Mouse (Mus musculus) midbrain, embryonic 16.5 days (tissue): ENCODE data around the gene Plekha7. TPM values are rescaled to one million over a fixed set of nuclear protein-coding genes. Genes with fewer than 3 reads are reported as not detected.

Experiments
- ATAC-seq: fragments of 200-750 bp; cut with Nextera tagmentation; 2 replicates; pipeline ENCODE4 v1.8.0; 2017; ENCODE audit warnings: moderate TSS enrichment
- H3K27ac ChIP-seq: fragments of 300-500 bp; sonication (generic); 2 replicates; pipeline ENCODE4 v1.5.1; 2014; ENCODE audit warnings: mild to moderate bottlenecking, low read length, mixed read lengths
- H3K27me3 ChIP-seq: fragments of 300-500 bp; sonication (generic); 2 replicates; pipeline ENCODE4 v1.6.1; 2014; ENCODE audit warnings: low read depth, low read length, mixed read lengths; ENCODE audit not compliant: control insufficient read depth, insufficient read depth
- H3K36me3 ChIP-seq: fragments of 300-500 bp; sonication (generic); 2 replicates; pipeline ENCODE4 v1.6.1; 2014; ENCODE audit warnings: mild to moderate bottlenecking, low read length, moderate library complexity, mixed read lengths; ENCODE audit not compliant: control insufficient read depth, insufficient read depth
- H3K4me1 ChIP-seq: fragments of 300-500 bp; sonication (generic); 2 replicates; pipeline ENCODE4 v1.6.1; 2014; ENCODE audit warnings: mild to moderate bottlenecking, low read length, mixed read lengths; ENCODE audit not compliant: control insufficient read depth, insufficient read depth
- H3K4me2 ChIP-seq: fragments of 300-500 bp; sonication (generic); 2 replicates; pipeline ENCODE4 v1.6.1; 2014; ENCODE audit warnings: mild to moderate bottlenecking, low read length, mixed read lengths
- H3K4me3 ChIP-seq: fragments of 300-500 bp; sonication (generic); 2 replicates; pipeline ENCODE4 v1.5.1; 2014; ENCODE audit warnings: low read depth, mild to moderate bottlenecking, low read length, moderate library complexity, mixed read lengths
- H3K9ac ChIP-seq: fragments of 300-500 bp; sonication (generic); 2 replicates; pipeline ENCODE4 v1.6.1; 2014; ENCODE audit warnings: low read depth, low read length, mixed read lengths
- H3K9me3 ChIP-seq: fragments of 300-500 bp; sonication (generic); replicated peaks from 2 replicates; pipeline ENCODE4 v1.6.1; 2014; ENCODE audit warnings: mild to moderate bottlenecking, low read length, mixed read lengths; ENCODE audit not compliant: control insufficient read depth, poor library complexity, severe bottlenecking
- WGBS: fragments of 180-500 bp; shearing (Covaris S2); extraction: QIAGEN DNeasy Blood & Tissue Kit; methylation state at CpG from one replicate; pipeline ENCODE4 v1.1.7; 2014; 5-methylcytosine and 5-hydroxymethylcytosine counted together
- polyA plus RNA-seq: library from polyadenylated mRNA; unstranded; fragments of >200 nt; fragmentation: Nextera tagmentation; extraction: Ambion mirVana; gene quantifications from 2 replicates; pipeline ENCODE4 v1.2.1, GENCODE M21; 2015

Gene Plekha7
- polyA plus RNA-seq, 1 experiment from 2014 or later = 12.8 TPM

DNA sequence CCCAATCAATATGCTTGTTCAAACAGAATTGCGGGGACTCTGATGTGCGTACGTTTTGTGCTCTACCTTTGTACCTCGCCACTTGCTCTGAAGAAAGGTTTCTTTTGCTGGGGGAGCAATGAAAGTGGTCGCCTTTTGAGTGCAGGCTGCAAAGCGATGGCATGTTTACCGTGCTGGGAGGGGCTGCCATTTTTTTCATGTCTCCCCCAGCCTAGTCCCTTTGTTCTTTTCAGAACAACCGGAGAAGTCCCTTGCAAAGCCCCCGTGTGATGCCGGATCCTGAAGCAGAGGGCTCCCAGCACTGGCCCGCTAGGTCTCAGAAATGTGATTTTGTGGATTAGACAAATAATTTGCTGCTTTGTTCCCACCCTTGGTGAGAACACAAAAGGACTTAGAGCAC, 187.0 kb downstream of the Plekha7 start:
- ATAC-seq = 0 out of 2 replicates have a peak, but pooled peaks have one; percentile 29
- no peak overlapping the region for H3K4me3 ChIP-seq
- no peaks in the 10 kb centered on the region for H3K9me3 ChIP-seq
- no peak overlapping the region for H3K27ac ChIP-seq
- H3K4me1 ChIP-seq = peaks cover 14% of the 10 kb centered on the region
- no peaks in the 10 kb centered on the region for H3K36me3 ChIP-seq
- H3K9ac ChIP-seq = peak overlapping the region; percentile 10
- no peaks in the 10 kb centered on the region for H3K27me3 ChIP-seq
- 16% methylated on average over 11 of the region's 11 CpGs for WGBS
- no peak overlapping the region for H3K4me2 ChIP-seq

DNA sequence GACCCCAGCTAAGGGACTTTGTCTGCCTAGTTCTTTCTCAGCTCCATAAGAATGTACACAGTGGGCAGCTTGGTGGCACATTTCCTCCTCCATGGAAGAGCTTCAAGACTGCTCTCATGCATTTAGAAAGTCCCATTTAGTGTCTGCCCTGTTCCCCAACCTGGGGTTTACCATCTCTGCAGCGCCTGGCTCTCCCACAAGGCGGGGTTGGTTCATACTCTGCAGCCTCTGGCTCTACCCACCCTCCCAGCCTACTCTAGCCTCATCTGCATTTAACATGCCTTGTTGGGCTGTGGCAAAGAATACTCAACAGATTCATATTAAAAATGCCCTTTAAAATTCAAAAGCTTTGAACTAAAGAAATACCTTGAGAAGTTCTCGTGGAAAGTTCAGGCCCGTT, 187.4 kb downstream of the Plekha7 start:
- H3K9me3 ChIP-seq = no peaks in the 10 kb centered on the region
- no peak for ATAC-seq
- no peak overlapping the region for H3K27ac ChIP-seq
- H3K4me1 ChIP-seq = peaks cover 14% of the 10 kb centered on the region
- WGBS = 34% methylated on average over 4 of the region's 4 CpGs
- no peak overlapping the region for H3K4me3 ChIP-seq
- no peaks in the 10 kb centered on the region for H3K36me3 ChIP-seq
- H3K9ac ChIP-seq = no peak overlapping the region
- H3K4me2 ChIP-seq = no peak overlapping the region
- H3K27me3 ChIP-seq = no peaks in the 10 kb centered on the region

DNA sequence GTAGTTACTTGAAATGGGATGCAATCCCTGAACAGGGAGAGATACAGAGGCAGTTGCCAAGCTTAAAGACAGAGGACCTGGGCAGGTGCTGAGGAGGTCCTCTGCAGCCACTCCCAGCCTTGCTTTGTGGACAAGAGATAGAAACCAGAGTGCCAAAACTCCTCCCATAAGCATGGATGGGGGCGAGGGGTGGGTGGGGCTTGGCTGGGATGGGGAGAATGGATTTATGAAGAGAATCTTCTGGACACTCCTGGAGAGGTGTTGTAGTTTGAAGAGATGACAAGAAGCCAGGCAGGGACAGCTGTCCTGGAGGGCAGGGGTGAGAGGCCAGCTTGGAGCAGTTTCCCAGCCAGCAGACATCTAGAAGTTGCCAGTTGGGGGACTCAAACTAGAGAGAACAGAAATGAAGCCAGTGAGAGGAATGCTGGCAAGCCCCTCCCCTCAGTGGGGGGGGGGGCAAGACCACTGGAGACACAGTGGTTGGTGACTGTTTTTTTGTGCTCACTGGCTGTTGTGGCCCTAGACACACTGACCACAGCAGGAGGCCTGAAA, 188.8 kb downstream of the Plekha7 start:
- H3K4me1 ChIP-seq = peaks cover 14% of the 10 kb centered on the region
- no peak overlapping the region for H3K4me3 ChIP-seq
- 79% methylated on average over 1 of the region's 1 CpGs for WGBS
- no peaks in the 10 kb centered on the region for H3K27me3 ChIP-seq
- no peak for ATAC-seq
- no peak overlapping the region for H3K4me2 ChIP-seq
- no peak overlapping the region for H3K27ac ChIP-seq
- no peaks in the 10 kb centered on the region for H3K36me3 ChIP-seq
- H3K9ac ChIP-seq = no peak overlapping the region
- H3K9me3 ChIP-seq = no peaks in the 10 kb centered on the region

DNA sequence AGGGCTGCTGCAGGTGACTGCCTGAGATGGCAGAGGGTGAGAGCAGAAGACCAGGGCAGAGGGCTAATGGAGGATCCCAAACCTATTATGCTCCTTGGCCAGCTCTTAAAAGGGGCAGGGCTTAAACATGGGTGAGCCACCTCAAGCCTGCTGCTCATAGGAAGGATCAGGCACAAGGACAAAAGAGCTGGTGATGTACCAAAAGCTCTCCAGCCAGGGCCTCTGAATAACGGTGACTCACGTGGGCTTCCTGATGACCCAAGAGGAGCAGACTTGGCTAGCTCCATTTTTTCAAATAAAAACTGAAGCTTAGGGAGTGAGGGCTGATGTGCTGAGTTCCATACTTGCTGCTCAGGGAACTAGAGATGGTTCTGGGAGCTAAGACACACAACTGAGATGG, 192.2 kb downstream of the Plekha7 start:
- H3K27me3 ChIP-seq = no peaks in the 10 kb centered on the region
- H3K9ac ChIP-seq = no peak overlapping the region
- no peaks in the 10 kb centered on the region for H3K9me3 ChIP-seq
- H3K4me2 ChIP-seq = no peak overlapping the region
- WGBS = 63% methylated on average over 2 of the region's 2 CpGs
- H3K27ac ChIP-seq = no peak overlapping the region
- no peak for ATAC-seq
- no peak overlapping the region for H3K4me3 ChIP-seq
- H3K4me1 ChIP-seq = peaks cover under 1% of the 10 kb centered on the region; the same call in 1 of the 2 replicates
- H3K36me3 ChIP-seq = no peaks in the 10 kb centered on the region

DNA sequence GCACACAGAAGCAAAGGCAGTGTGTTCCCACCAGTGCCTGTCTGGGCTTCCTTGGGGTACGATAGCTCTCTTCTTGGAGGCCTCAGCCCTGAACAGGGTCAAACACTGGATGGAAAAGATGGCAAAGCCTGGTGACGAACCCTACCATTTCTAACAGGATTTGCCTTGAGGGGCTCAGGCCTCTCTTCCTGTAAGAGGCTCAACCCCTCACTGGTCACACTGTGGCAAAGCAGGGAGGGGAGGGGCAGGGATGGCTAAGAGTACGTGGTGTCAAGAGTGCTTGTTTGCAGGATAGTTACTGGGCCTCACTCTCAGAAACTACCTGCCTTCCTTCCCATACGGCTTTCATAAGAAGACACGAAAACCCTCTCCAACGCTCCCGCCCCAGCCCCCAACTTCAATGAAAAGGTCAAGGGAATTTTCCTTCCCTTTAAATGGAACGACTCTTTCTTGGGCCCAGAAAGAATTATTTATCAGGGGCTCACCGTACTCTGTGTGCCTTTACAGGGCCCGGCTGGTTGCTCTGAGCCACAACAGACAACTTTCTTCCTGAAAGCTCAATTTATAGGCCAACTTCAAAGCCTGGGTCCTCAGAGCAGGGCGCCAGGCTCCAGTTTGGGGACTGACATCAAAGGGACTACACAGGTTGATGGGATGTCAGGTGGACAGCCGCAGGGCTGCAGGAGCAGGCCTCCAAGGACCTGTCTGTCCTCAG, 192.8 kb downstream of the Plekha7 start:
- WGBS = 66% methylated on average over 12 of the region's 12 CpGs
- Histone ChIP-seq H3K9ac (no peak overlapping the region), H3K27me3 (no peaks in the 10 kb centered on the region), H3K27ac (no peak overlapping the region), H3K9me3 (no peaks in the 10 kb centered on the region), H3K4me2 (no peak overlapping the region), H3K4me3 (no peak overlapping the region), H3K4me1 (no peaks in the 10 kb centered on the region), H3K36me3 (no peaks in the 10 kb centered on the region)
- ATAC-seq = no peak

DNA sequence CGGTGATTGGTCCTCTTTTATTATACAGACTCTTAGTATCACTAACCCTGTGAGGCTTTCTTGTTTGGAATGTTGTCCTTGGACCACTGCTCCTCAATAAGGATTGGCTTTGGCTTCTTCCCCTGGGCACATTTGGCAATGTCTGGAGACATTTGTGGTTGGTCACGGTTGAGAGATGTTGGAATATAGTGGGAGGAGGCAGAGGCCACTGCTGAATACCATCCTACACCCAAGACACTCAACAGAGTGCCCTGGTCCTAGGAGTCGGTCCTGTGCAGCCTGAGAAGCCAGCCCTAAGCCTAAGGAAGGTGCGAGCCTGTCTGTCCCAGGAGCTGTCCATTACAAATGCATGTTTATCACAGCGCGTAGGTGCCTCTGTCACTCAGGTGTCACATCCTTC, 196.6 kb downstream of the Plekha7 start:
- Histone ChIP-seq H3K27me3 (no peaks in the 10 kb centered on the region), H3K4me2 (no peak overlapping the region), H3K27ac (no peak overlapping the region), H3K9me3 (no peaks in the 10 kb centered on the region), H3K4me3 (no peak overlapping the region), H3K36me3 (no peaks in the 10 kb centered on the region), H3K4me1 (no peaks in the 10 kb centered on the region), H3K9ac (no peak overlapping the region)
- ATAC-seq = no peak
- 83% methylated on average over 6 of the region's 6 CpGs for WGBS

DNA sequence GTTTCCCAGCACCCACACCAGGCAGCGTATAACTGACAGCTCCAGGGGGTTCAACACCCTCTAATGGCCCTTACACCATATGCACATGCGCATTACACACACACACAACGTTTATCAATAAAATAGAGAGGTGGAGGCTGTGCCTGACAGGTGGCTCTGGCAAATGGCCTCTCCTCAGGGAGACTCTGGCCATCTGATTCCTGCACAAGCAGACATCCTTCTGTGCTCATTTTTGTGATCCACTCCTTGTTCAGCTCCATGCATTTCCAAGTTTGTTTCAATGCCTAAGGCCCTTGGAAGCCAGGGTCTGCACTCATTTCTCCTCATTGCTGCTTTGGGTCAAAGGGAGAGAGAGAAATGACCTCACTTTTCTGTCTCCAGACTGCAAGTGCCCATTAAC, 197.5 kb downstream of the Plekha7 start:
- no peaks in the 10 kb centered on the region for H3K27me3 ChIP-seq
- H3K4me3 ChIP-seq = no peak overlapping the region
- no peaks in the 10 kb centered on the region for H3K9me3 ChIP-seq
- H3K4me2 ChIP-seq = no peak overlapping the region
- H3K27ac ChIP-seq = no peak overlapping the region
- WGBS = 80% methylated on average over 3 of the region's 3 CpGs
- no peak overlapping the region for H3K9ac ChIP-seq
- peaks cover 4% of the 10 kb centered on the region for H3K36me3 ChIP-seq
- no peaks in the 10 kb centered on the region for H3K4me1 ChIP-seq
- ATAC-seq = no peak

DNA sequence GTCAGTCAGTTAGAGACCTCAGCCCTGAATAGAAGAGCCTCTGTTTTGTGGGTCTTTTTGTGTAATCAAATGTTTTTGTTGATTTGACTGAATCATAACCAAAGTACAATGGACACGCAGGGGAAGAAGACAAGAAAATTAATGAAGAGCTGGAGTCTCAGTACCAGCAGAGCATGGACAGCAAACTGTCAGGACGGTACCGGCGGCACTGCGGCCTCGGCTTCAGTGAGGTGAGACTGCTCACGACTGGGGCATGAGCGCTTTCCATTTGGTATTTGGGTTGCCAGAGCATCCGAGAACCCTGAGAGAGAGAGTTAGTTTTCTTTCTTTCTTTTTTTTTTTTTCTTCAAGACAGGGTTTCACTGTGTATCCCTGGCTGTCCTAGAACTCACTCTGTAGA, 205.1 kb downstream of the Plekha7 start:
- no peak overlapping the region for H3K4me2 ChIP-seq
- H3K27me3 ChIP-seq = no peaks in the 10 kb centered on the region
- H3K4me1 ChIP-seq = peaks cover 5% of the 10 kb centered on the region; the same call in 1 of the 2 replicates
- no peak overlapping the region for H3K27ac ChIP-seq
- peaks cover 28% of the 10 kb centered on the region for H3K36me3 ChIP-seq
- no peak for ATAC-seq
- no peak overlapping the region for H3K9ac ChIP-seq
- H3K9me3 ChIP-seq = no peaks in the 10 kb centered on the region
- H3K4me3 ChIP-seq = no peak overlapping the region
- 98% methylated on average over 9 of the region's 9 CpGs for WGBS

DNA sequence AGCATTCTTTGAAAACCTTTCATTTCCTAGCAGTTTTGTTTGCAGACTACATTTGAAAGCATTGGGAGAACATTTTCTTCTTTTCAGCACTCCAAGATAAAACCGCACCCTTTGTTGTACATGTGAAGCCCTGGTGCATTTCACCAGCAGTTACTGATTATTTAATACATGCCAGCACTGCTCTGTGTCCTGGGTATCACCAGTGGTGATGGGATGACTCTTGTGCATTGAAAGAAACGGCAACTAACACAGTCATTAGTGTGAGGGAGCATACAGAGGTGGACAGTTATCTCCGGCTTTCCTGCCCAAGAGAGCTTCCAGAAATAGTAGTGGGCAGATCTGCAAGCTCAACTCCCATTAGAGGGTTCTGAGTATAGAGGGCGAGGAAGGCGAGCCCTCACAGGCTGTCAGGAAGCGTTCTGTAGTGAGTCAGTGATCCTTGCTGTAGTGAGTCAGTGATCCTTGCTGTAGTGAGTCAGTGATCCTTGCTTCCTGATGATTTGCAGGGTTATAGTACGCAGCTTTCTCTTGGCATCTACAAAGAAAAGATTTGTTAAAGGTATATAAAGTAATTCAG, 208.1 kb downstream of the Plekha7 start:
- H3K9ac ChIP-seq = no peak overlapping the region
- peaks cover 19% of the 10 kb centered on the region for H3K36me3 ChIP-seq
- H3K27me3 ChIP-seq = no peaks in the 10 kb centered on the region
- 87% methylated on average over 7 of the region's 7 CpGs for WGBS
- ATAC-seq = no peak
- H3K4me3 ChIP-seq = no peak overlapping the region
- H3K9me3 ChIP-seq = no peaks in the 10 kb centered on the region
- H3K4me1 ChIP-seq = peaks cover 17% of the 10 kb centered on the region
- H3K27ac ChIP-seq = no peak overlapping the region
- no peak overlapping the region for H3K4me2 ChIP-seq
